Mouse (Mus musculus) C2C12 (cell line): Measurements from ENCODE around the gene Gm10309. TPM values are rescaled to one million over a fixed set of nuclear protein-coding genes. Genes with fewer than 3 reads are reported as not detected.

Experiments used
- H3K27me3 ChIP-seq: one replicate; pipeline ENCODE4 v1.6.1; 2011; ENCODE audit not compliant: control insufficient read depth, insufficient read depth, insufficient read length
- H3K36me3 ChIP-seq: one replicate; pipeline ENCODE4 v1.6.1; 2011; ENCODE audit not compliant: control insufficient read depth, insufficient read depth
- H3K4me3 ChIP-seq: one replicate; pipeline ENCODE4 v1.5.1; 2011; ENCODE audit warnings: mild to moderate bottlenecking, control low read depth; ENCODE audit not compliant: poor library complexity, insufficient read depth, severe bottlenecking
- H3K79me2 ChIP-seq: one replicate; pipeline ENCODE4 v1.6.1; 2011; ENCODE audit not compliant: control insufficient read depth, insufficient read depth
- H3K79me3 ChIP-seq: one replicate; pipeline ENCODE4 v1.6.1; 2011; ENCODE audit warnings: low read depth, control low read depth
- H3ac ChIP-seq: one replicate; pipeline ENCODE3; 2011; ENCODE audit warnings: low read depth; ENCODE audit not compliant: control insufficient read depth, insufficient read length
- CEBPB ChIP-seq: IDR thresholded peaks from one replicate; pipeline ENCODE4 v1.6.1; 2011; ENCODE audit warnings: low read depth, mild to moderate bottlenecking, control low read depth, moderate library complexity
- CTCF ChIP-seq: IDR thresholded peaks from one replicate; pipeline ENCODE4 v1.5.1; 2011; ENCODE audit not compliant: control insufficient read depth, insufficient read depth, insufficient read length
- FOSL1 ChIP-seq: IDR thresholded peaks from one replicate; pipeline ENCODE4 v1.8.0; 2011; ENCODE audit warnings: mild to moderate bottlenecking, low read length; ENCODE audit not compliant: poor library complexity, insufficient read depth, severe bottlenecking
- MAX ChIP-seq: IDR thresholded peaks from one replicate; pipeline ENCODE4 v1.6.1; 2011; ENCODE audit warnings: mild to moderate bottlenecking, control low read depth
- MYOD1 ChIP-seq: IDR thresholded peaks from one replicate; pipeline ENCODE4 v1.6.1; 2011; ENCODE audit warnings: low read depth; ENCODE audit not compliant: control insufficient read depth, insufficient read length
- MYOG ChIP-seq: IDR thresholded peaks from one replicate; pipeline ENCODE4 v1.6.1; 2011; ENCODE audit not compliant: control insufficient read depth, insufficient read length; ENCODE audit errors: extremely low read depth
- USF1 ChIP-seq: IDR thresholded peaks from one replicate; pipeline ENCODE4 v1.6.1; 2011; ENCODE audit warnings: low read depth, mild to moderate bottlenecking, control low read depth, moderate library complexity
- polyA plus RNA-seq: library from polyadenylated mRNA; unstranded; fragments of >200 nt; fragmentation: generic; extraction: Trizol; gene quantifications from one replicate; pipeline ENCODE4 v1.2.1, GENCODE M21; 2012; ENCODE audit warnings: missing spikeins

Gm10309 gene
- polyA plus RNA-seq, 1 experiment: 0.01 TPM

DNA sequence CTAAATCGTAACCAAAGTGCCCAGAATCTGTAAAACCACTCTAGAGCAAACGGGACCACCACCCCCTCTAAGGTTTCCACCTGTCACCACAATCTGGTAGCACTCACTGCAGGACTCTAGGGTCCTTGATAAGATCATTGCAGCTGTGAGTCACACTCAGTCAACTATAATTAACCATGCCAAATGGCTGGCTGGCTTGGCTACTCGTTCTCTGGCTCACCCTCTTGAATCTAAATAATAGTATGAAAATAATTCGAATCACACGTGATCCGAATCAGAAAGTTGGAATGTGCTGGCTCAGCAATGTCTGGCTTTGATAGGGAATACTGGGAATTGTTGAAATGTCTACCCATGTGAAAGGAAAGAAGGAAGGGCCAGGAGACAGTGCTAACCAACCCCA is 48.5 kb downstream of the Gm10309 start:
- Histone ChIP-seq H3K4me3 (no peak overlapping the region), H3K79me2 (no peaks in the 10 kb centered on the region), H3K79me3 (no peaks in the 10 kb centered on the region), H3K27me3 (no peaks in the 10 kb centered on the region), H3K36me3 (no peaks in the 10 kb centered on the region), H3ac (no peak overlapping the region)
- TF ChIP-seq CEBPB: no peak
- TF ChIP-seq CTCF: no peak
- TF ChIP-seq MAX: no peak
- TF ChIP-seq MYOD1: no peak
- TF ChIP-seq USF1: no peak
- TF ChIP-seq FOSL1: no peak
- TF ChIP-seq MYOG: no peak

DNA sequence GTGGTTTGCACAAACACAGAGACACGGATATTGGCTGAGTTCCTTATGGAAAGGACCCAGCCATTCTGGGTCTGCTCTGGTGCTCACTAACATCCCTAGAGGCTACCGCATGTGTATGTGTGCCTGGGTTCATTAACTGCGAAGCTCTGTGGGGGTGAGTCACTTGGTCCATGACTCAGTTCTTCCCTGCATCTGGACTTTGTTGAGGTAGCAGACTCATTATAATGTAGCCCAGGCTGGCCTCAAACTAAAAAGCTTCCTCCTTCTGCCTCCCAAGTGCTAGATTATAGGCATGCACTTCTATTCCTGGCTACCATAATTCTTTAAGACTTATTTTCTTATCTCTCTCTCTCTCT is 50.7 kb downstream of the Gm10309 start:
- TF ChIP-seq MYOG (no peak), MAX (no peak), CEBPB (no peak), USF1 (no peak), FOSL1 (no peak), CTCF (no peak), MYOD1 (no peak)
- no peaks in the 10 kb centered on the region for H3K79me3 ChIP-seq
- H3K36me3 ChIP-seq: no peaks in the 10 kb centered on the region
- no peak overlapping the region for H3K4me3 ChIP-seq
- H3ac ChIP-seq: no peak overlapping the region
- no peaks in the 10 kb centered on the region for H3K79me2 ChIP-seq
- no peaks in the 10 kb centered on the region for H3K27me3 ChIP-seq

DNA sequence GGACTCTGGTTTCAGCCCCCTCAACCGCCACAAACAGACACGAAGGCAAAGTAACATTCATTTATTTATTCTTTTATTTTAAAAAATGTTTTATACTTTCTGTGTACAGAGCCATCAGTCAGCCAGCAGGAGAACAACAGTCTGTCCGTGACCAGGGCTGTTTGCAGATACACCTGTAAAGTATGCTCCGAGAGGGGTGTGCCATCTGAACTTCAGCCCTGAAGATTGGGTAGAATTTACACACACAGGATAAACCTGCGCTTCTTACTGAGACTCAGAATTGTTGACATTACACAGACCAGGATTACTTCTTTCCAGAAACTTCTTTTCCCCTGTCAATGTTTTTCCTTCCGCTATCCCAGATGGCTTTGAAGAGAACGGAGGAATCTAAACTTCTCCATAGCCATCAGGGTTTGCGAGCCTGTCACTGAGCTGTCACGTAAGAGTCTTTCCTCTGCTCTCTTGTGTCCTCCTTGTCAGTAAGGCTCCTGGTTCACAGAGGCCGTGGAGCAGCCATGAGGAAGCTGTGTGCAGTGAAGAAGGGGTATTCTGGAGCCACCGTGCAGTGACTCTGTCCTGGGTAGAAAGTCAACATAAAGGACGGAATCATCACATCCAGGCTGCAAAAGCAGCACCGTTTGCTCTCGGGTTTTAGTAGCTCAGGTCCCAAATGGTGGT is 51.2 kb downstream of the Gm10309 start:
- TF ChIP-seq USF1 (no peak), FOSL1 (no peak), MAX (no peak), CEBPB (no peak), MYOG (no peak), CTCF (no peak)
- Histone ChIP-seq H3K79me2 (no peaks in the 10 kb centered on the region), H3K36me3 (no peaks in the 10 kb centered on the region), H3K4me3 (no peak overlapping the region), H3K27me3 (no peaks in the 10 kb centered on the region), H3ac (no peak overlapping the region), H3K79me3 (no peaks in the 10 kb centered on the region)

DNA sequence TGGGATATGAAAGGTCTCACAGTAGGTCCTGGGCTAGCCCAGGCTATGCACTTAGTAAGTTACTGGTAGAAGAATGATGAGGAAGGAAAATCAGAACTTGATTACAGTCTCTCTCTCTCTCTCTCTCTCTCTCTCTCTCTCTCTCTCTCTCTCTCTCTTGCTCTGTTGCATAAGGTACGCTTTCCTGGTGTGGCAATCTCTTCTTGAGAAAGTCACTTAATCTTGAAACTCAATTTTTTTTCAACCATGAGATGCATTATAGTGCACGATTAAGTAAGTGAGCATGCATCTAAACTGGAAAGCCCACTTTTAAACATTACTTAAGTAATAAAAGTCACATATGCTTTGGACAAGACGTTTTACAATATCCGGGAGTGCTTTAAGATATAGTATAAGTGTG is 52.1 kb downstream of the Gm10309 start:
- H3K36me3 ChIP-seq: no peaks in the 10 kb centered on the region
- no peak overlapping the region for H3K4me3 ChIP-seq
- TF ChIP-seq MYOG: no peak
- TF ChIP-seq USF1: no peak
- no peak for TF ChIP-seq MYOD1
- H3ac ChIP-seq: no peak overlapping the region
- H3K79me3 ChIP-seq: no peaks in the 10 kb centered on the region
- H3K79me2 ChIP-seq: no peaks in the 10 kb centered on the region
- H3K27me3 ChIP-seq: no peaks in the 10 kb centered on the region

Other genes with a start within 250 kb of the Gm10309 start
- 0.05 TPM for gene Epas1, start 248.5 kb upstream of the Gm10309 start, polyA plus RNA-seq